ENCODE assay signal across 11 mouse cellular contexts in genomic region chr12:17175124-17175523, GRCm38 (mm10). TPM values are rescaled to one million over a fixed set of nuclear protein-coding genes. Genes with fewer than 3 reads are reported as not detected.
A peak's percentile ranks its signal among the peaks of the same experiment; 100 is the strongest.
DNase-seq lines count a peak whose midpoint lies in the region; ATAC-seq and TF ChIP-seq lines count a peak whose summit lies in the region.
"Had no signal": no experiment of that assay in that cellular context is flagged by ENCODE, and none has a peak within 500 bp of the region (broad histone marks: within the 10 kb centered on the region; RNA-seq: fewer than 3 reads in every experiment).

No protein-coding gene starts in this region.

- peaks cover 18% of the 10 kb centered on the region for H3K4me1 ChIP-seq in heart, embryonic 15.5 days (replicated peaks)
- H3K4me1 ChIP-seq in embryonic facial prominence, embryonic 12.5 days: 0 out of 2 replicates have a peak, but pooled peaks cover 13% of the 10 kb centered on the region
- H3K4me1 ChIP-seq in hindbrain, embryonic 16.5 days (ENCODE audit: control insufficient read depth, insufficient read depth, low read depth, low read length): peaks cover 8% of the 10 kb centered on the region; the same call in 1 of the 2 replicates
- peaks cover 7% of the 10 kb centered on the region for H3K4me1 ChIP-seq in midbrain, postnatal 0 days (ENCODE audit: insufficient read depth, low read length)

- no peak for ATAC-seq in heart, embryonic 15.5 days (replicated peaks; ENCODE audit: insufficient number of reproducible peaks, insufficient read depth, low FRiP score, low read depth)
- no peak for ATAC-seq in embryonic facial prominence, embryonic 12.5 days (ENCODE audit: insufficient number of reproducible peaks, insufficient read depth, low FRiP score, low TSS enrichment)
- ATAC-seq in hindbrain, embryonic 16.5 days: no peak
- no peak for ATAC-seq in midbrain, postnatal 0 days (ENCODE audit: low FRiP score)
- ATAC-seq: activated CD4-positive, CD25-positive, alpha-beta regulatory T cell, adult 4 months had no signal

- H3K9me3 ChIP-seq in heart, embryonic 15.5 days (replicated peaks): no peaks in the 10 kb centered on the region
- no peaks in the 10 kb centered on the region for H3K9me3 ChIP-seq in embryonic facial prominence, embryonic 12.5 days
- H3K9me3 ChIP-seq in hindbrain, embryonic 16.5 days (ENCODE audit: control insufficient read depth, low read length): no peaks in the 10 kb centered on the region
- no peaks in the 10 kb centered on the region for H3K9me3 ChIP-seq in midbrain, postnatal 0 days (ENCODE audit: low read length)

- no peak for TF ChIP-seq CTCF in midbrain, postnatal 0 days (IDR thresholded peaks at IDR 0.05)

- DNase-seq in heart, adult 18-20 months: no peak
- no peak for DNase-seq in midbrain, postnatal 0 days (ENCODE audit: low spot score)
- DNase-seq in gastrocnemius, adult 18-20 months (ENCODE audit: low spot score): no peak
- no peak for DNase-seq in right cerebral cortex, adult 18-20 months
- DNase-seq in B cell, adult 2 months: no peak
- DNase-seq: gastrocnemius, postnatal 14 days had no signal

- H3K36me3 ChIP-seq in heart, embryonic 15.5 days: no peaks in the 10 kb centered on the region
- no peaks in the 10 kb centered on the region for H3K36me3 ChIP-seq in embryonic facial prominence, embryonic 12.5 days
- no peaks in the 10 kb centered on the region for H3K36me3 ChIP-seq in hindbrain, embryonic 16.5 days (ENCODE audit: control insufficient read depth, insufficient read depth, low read length)
- no peaks in the 10 kb centered on the region for H3K36me3 ChIP-seq in midbrain, postnatal 0 days (ENCODE audit: insufficient read depth, low read length)

- 62% methylated on average over 20 of the region's 20 CpGs for WGBS in heart, embryonic 15.5 days
- 84% methylated on average over 20 of the region's 20 CpGs for WGBS in embryonic facial prominence, embryonic 12.5 days
- WGBS in hindbrain, embryonic 16.5 days: 76% methylated on average over 20 of the region's 20 CpGs
- WGBS in midbrain, postnatal 0 days: 84% methylated on average over 20 of the region's 20 CpGs

- no peak overlapping the region for H3K27ac ChIP-seq in heart, embryonic 15.5 days
- no peak overlapping the region for H3K27ac ChIP-seq in embryonic facial prominence, embryonic 12.5 days
- no peak overlapping the region for H3K27ac ChIP-seq in hindbrain, embryonic 16.5 days (ENCODE audit: low read depth, low read length)
- no peak overlapping the region for H3K27ac ChIP-seq in midbrain, postnatal 0 days (ENCODE audit: low read depth, low read length)
- H3K27ac ChIP-seq: macrophage had no signal

- peak overlapping the region; percentile 56 for H3K4me3 ChIP-seq in heart, embryonic 15.5 days
- peak overlapping the region; percentile 55; the same call in 1 of the 2 replicates for H3K4me3 ChIP-seq in embryonic facial prominence, embryonic 12.5 days
- peak overlapping the region; percentile 72 for H3K4me3 ChIP-seq in hindbrain, embryonic 16.5 days (ENCODE audit: low read length)
- peak overlapping the region; percentile 66 for H3K4me3 ChIP-seq in midbrain, postnatal 0 days (ENCODE audit: low read depth, low read length)

- no peak overlapping the region for H3K9ac ChIP-seq in heart, embryonic 15.5 days
- no peak overlapping the region for H3K9ac ChIP-seq in embryonic facial prominence, embryonic 12.5 days
- H3K9ac ChIP-seq in hindbrain, embryonic 16.5 days (ENCODE audit: low read depth, low read length): no peak overlapping the region
- peak overlapping the region; percentile 78; the same call in 1 of the 2 replicates for H3K9ac ChIP-seq in midbrain, postnatal 0 days (replicated peaks; ENCODE audit: low read length, poor library complexity, severe bottlenecking)

- peak overlapping the region; percentile 96 for H3K4me2 ChIP-seq in heart, embryonic 15.5 days
- H3K4me2 ChIP-seq in embryonic facial prominence, embryonic 12.5 days (replicated peaks): peak overlapping the region; percentile 99
- peak overlapping the region; percentile 99 for H3K4me2 ChIP-seq in hindbrain, embryonic 16.5 days (ENCODE audit: low read length)
- peak overlapping the region; percentile 95 for H3K4me2 ChIP-seq in midbrain, postnatal 0 days (ENCODE audit: low read depth, low read length, poor library complexity, severe bottlenecking)

- peaks cover 34% of the 10 kb centered on the region for H3K27me3 ChIP-seq in heart, embryonic 15.5 days
- peaks cover 37% of the 10 kb centered on the region for H3K27me3 ChIP-seq in embryonic facial prominence, embryonic 12.5 days
- peaks cover 11% of the 10 kb centered on the region for H3K27me3 ChIP-seq in hindbrain, embryonic 16.5 days (replicated peaks; ENCODE audit: control insufficient read depth, insufficient read depth, low read length)
- no peaks in the 10 kb centered on the region for H3K27me3 ChIP-seq in midbrain, postnatal 0 days (ENCODE audit: insufficient read depth, low read length)

RNA-seq across cellular contexts. Expression of gene Kcnf1, which starts 1.6 kb away (rescaled TPM):
- polyA plus RNA-seq in heart, embryonic 15.5 days (2015; fragmentation: Nextera tagmentation; extraction: Ambion mirVana): 0.13 and 0.14 TPM in 2 replicates
- total RNA-seq in heart, adult 18-20 months (2021): not detected
- polyA plus RNA-seq in embryonic facial prominence, embryonic 12.5 days (2016; fragmentation: Nextera tagmentation; extraction: Ambion mirVana): 0.65 and 0.85 TPM in 2 replicates
- 4.9 and 5.6 TPM in 2 replicates for polyA plus RNA-seq in hindbrain, embryonic 16.5 days (2015; fragmentation: Nextera tagmentation; extraction: Ambion mirVana)
- 11.0 and 12.2 TPM in 2 replicates for total RNA-seq in midbrain, postnatal 0 days (2014; rRNA removed)
- polyA plus RNA-seq in midbrain, postnatal 0 days (2015; fragmentation: Nextera tagmentation; extraction: Ambion mirVana): 4.7 and 5.1 TPM in 2 replicates
- total RNA-seq in gastrocnemius, adult 18-20 months (2021): 1 to 10 TPM; 1.6 to 3.9 TPM
- polyA plus RNA-seq: macrophage had no signal
